Mouse (Mus musculus): ENCODE results near the gene Col4a1. TPM values are rescaled to one million over a fixed set of nuclear protein-coding genes. Genes with fewer than 3 reads are reported as not detected.

The Col4a1 gene
- polyA plus RNA-seq, 1 experiment from 2014 or later: 90.6 TPM

DNA sequence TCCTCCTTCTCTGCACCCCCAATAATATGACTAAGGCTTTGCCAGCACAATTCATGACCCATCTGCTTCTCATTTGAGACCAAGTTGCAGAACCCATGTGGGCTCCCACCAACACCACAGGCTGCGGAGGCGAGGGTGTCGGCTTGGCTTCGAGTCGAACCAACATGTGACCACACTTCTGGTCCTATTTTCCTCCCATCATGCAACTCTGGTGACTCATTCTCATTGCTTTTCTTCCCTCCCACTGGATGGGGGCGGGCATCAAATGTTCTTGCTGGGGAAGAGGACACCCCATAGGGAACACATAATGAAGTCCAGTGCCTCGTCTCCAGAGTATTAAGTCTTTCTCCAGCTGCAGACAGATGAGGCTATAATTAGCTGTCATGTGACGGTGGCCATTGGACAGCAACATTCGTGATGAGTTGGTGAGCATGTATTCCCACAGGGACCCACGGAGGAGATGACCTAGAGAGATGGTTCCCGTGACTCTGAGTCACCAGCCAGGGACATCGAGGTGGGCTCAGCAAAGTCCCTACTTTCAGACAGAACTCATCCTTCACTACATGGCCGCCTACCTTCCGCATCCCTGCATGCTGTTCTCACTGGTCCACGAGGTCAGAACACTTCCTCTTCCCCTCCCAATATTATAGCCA lies 39.0 kb downstream of the Col4a1 start:
- WGBS: 85% methylated on average over 15 of the region's 15 CpGs
- Histone ChIP-seq H3K9me3 (no peaks in the 10 kb centered on the region), H3K4me1 (no peaks in the 10 kb centered on the region), H3K4me3 (no peak overlapping the region), H3K4me2 (no peak overlapping the region), H3K27me3 (replicated peaks) (no peaks in the 10 kb centered on the region), H3K27ac (no peak overlapping the region), H3K36me3 (replicated peaks) (no peaks in the 10 kb centered on the region), H3K9ac (no peak overlapping the region)
- ATAC-seq (replicated peaks): no peak

DNA sequence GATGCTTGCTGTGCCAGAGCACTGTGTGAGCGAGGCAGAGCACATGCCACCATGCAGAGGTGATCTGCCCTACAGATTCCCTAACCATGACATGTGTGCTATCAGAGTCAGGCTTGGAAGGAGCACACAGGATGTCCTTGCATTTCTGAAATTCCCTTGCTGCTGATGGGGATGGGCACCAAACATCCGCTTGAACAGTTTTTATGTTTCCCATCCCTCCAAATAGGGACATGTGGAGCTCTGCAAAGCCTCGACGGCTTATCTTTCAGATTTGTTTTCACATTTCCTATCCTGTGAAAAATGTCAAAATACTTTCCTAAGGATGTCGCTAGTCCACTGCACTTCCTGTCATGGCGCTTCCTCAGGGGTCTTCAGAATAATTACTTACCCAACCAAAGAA lies 40.4 kb downstream of the Col4a1 start:
- ATAC-seq (replicated peaks): no peak
- H3K4me3 ChIP-seq: no peak overlapping the region
- no peak overlapping the region for H3K4me2 ChIP-seq
- H3K36me3 ChIP-seq (replicated peaks): no peaks in the 10 kb centered on the region
- H3K9me3 ChIP-seq: no peaks in the 10 kb centered on the region
- 93% methylated on average over 6 of the region's 6 CpGs for WGBS
- no peak overlapping the region for H3K9ac ChIP-seq
- no peaks in the 10 kb centered on the region for H3K4me1 ChIP-seq
- H3K27me3 ChIP-seq (replicated peaks): no peaks in the 10 kb centered on the region
- no peak overlapping the region for H3K27ac ChIP-seq

DNA sequence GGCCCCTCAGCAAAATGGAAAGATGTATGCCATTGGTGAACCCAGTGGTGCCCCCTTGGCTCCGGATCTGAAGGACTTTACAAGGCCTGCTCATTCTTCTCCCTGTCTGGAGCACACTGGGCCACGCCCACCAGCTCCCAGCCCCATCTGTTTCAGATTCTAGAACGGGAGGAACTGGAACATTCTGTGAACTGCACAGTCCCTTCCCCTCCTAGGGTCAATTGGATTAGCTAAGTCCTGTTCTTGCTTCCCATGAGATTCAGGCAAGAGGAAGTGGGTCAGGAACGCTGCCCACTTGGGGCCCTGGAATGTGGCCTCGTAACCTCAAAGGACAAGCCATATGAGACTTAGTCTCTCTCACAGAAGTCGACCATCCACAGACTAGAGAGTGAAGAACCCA lies 41.8 kb downstream of the Col4a1 start:
- Histone ChIP-seq H3K4me2 (no peak overlapping the region), H3K9ac (no peak overlapping the region), H3K27me3 (replicated peaks) (no peaks in the 10 kb centered on the region), H3K9me3 (no peaks in the 10 kb centered on the region), H3K36me3 (replicated peaks) (no peaks in the 10 kb centered on the region), H3K4me3 (no peak overlapping the region), H3K4me1 (no peaks in the 10 kb centered on the region), H3K27ac (no peak overlapping the region)
- no peak for ATAC-seq (replicated peaks)
- 77% methylated on average over 6 of the region's 6 CpGs for WGBS

DNA sequence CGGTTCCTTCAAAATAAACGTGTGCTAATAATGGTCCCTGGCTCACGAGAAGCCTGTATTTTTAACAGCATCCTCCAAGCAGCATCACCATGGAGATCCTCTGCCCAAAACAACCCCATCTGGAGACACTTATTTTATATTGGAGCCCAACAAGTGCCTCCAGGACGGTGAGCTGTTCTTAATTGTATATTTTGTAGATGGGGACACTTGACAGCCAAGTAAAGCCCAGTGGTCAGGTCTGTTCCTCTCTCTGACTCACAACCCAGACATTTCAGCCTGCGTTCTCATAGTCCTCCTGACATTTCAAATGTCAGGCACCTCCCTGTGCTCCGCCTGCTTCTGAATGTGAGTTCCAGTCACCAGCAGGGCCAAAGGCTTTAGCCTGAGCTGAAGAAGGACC lies 43.9 kb downstream of the Col4a1 start:
- no peak overlapping the region for H3K4me2 ChIP-seq
- no peaks in the 10 kb centered on the region for H3K9me3 ChIP-seq
- H3K4me3 ChIP-seq: no peak overlapping the region
- no peak overlapping the region for H3K27ac ChIP-seq
- H3K27me3 ChIP-seq (replicated peaks): no peaks in the 10 kb centered on the region
- no peaks in the 10 kb centered on the region for H3K36me3 ChIP-seq (replicated peaks)
- no peak overlapping the region for H3K9ac ChIP-seq
- 86% methylated on average over 6 of the region's 6 CpGs for WGBS
- H3K4me1 ChIP-seq: no peaks in the 10 kb centered on the region
- ATAC-seq (replicated peaks): no peak

DNA sequence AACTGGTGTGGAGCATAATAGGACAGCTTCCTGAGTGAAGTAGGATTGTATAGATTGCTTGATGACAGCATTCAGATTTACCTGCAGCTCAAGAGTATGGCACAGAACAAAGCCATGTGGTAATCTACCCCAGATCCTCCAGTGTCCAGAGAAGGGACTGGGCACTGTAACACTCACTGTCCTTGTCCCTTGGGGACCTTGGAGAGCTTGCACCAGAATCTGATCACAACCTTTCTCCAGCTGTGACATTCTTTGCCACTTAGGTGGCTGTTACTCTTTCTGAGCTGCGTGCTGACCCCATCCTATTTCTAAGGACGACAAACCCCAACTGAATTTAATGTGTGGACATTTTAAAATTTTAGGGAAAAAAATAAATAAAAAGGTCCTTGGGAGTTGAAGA lies 46.2 kb downstream of the Col4a1 start:
- H3K36me3 ChIP-seq (replicated peaks): no peaks in the 10 kb centered on the region
- H3K4me3 ChIP-seq: no peak overlapping the region
- H3K9ac ChIP-seq: no peak overlapping the region
- H3K27ac ChIP-seq: no peak overlapping the region
- ATAC-seq (replicated peaks): no peak
- no peak overlapping the region for H3K4me2 ChIP-seq
- H3K9me3 ChIP-seq: no peaks in the 10 kb centered on the region
- no peaks in the 10 kb centered on the region for H3K27me3 ChIP-seq (replicated peaks)
- WGBS: 90% methylated on average over 2 of the region's 2 CpGs
- no peaks in the 10 kb centered on the region for H3K4me1 ChIP-seq

DNA sequence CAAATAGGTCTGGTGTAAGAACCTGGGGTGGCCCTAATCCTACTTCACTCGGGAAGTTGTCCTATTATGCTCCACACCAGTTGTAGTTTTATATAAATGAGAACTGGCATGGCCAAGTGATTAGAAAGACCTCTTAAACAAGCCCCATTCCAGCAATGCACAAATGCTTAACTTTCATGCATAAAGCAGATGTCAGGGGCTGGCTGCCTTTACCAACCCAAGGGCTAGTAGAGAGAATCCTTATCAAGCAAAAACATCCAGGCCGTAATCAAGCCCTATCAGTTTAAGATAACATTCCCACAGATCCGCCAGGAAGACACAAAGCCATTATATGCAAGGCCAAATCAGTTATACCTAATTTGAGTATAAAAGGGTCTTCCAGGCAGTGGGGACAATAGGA lies 46.7 kb downstream of the Col4a1 start:
- WGBS: 69% methylated on average over 3 of the region's 3 CpGs
- Histone ChIP-seq H3K36me3 (replicated peaks) (no peaks in the 10 kb centered on the region), H3K4me1 (no peaks in the 10 kb centered on the region), H3K27ac (no peak overlapping the region), H3K9me3 (no peaks in the 10 kb centered on the region), H3K4me2 (no peak overlapping the region), H3K4me3 (no peak overlapping the region), H3K9ac (no peak overlapping the region), H3K27me3 (replicated peaks) (no peaks in the 10 kb centered on the region)
- ATAC-seq (replicated peaks): no peak

DNA sequence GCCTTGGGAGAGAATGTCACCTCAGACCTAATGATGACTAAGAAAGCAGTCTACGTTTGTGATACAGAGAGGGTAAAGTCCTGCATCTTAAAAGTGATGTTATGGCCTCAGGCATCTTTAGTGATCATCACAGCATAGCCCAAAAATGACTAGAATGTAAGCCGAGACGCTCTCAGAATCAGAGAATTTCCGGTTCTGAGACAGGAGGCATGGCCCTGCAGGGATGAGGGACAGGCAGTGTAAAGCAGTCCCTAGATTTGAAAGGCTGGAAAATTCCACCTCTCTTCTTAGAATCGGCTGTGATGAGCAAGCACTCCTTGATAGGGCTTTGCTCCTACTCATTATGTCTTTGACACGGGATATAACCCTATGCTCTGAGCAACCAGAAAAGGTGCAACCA lies 48.8 kb downstream of the Col4a1 start:
- H3K27ac ChIP-seq: no peak overlapping the region
- H3K4me3 ChIP-seq: no peak overlapping the region
- no peaks in the 10 kb centered on the region for H3K27me3 ChIP-seq (replicated peaks)
- no peak for ATAC-seq (replicated peaks)
- H3K9me3 ChIP-seq: no peaks in the 10 kb centered on the region
- H3K36me3 ChIP-seq (replicated peaks): no peaks in the 10 kb centered on the region
- no peak overlapping the region for H3K4me2 ChIP-seq
- 78% methylated on average over 6 of the region's 6 CpGs for WGBS
- H3K9ac ChIP-seq: no peak overlapping the region
- no peaks in the 10 kb centered on the region for H3K4me1 ChIP-seq

GRCm38 (mm10) chr8:11262031-11262735 lies 50.4 kb downstream of the Col4a1 start:
- WGBS: 86% methylated on average over 15 of the region's 15 CpGs
- H3K36me3 ChIP-seq (replicated peaks): no peaks in the 10 kb centered on the region
- no peak overlapping the region for H3K4me3 ChIP-seq
- no peak for ATAC-seq (replicated peaks)
- no peaks in the 10 kb centered on the region for H3K9me3 ChIP-seq
- H3K4me1 ChIP-seq: no peaks in the 10 kb centered on the region
- no peak overlapping the region for H3K4me2 ChIP-seq
- H3K9ac ChIP-seq: no peak overlapping the region
- H3K27ac ChIP-seq: no peak overlapping the region
- H3K27me3 ChIP-seq (replicated peaks): no peaks in the 10 kb centered on the region

DNA sequence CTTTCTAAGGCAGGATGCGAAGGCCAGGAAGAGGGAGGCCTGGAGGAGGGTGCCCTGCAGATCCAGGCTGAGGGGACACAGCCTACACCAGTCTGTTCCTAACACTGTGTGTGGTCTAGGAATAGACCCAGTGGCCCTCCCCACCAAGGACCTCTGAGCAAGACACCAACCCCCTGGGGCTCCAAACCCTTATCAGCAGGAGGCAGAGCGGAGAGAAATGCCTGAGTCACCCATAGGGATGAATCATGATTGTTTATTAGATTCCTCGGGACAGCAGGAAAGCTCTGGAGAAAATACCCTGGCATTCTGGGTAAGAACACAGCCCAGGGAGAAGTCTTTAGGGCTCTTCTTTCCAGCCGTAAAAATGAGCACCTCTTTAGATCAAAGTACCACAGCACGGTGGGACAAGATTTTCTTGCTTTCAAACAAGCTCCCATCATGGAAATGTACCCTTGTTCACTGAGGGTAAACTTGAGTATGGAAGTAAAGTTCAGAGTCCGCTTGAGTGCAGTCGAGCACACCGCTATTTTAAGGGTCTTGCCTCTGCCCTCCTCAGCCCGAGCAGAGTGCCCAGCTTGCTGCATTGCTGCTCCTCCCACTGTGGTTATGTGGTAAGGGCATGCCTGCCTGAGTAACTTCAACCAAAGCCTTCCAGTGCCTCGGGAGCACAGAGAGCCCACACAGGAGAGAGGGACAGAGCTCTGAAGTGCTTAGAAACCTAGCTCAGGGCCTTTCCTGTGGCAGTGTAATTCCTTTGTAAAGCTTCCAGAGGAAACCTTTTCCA lies 52.6 kb downstream of the Col4a1 start:
- ATAC-seq (replicated peaks): no peak
- Histone ChIP-seq H3K9me3 (no peaks in the 10 kb centered on the region), H3K27me3 (replicated peaks) (no peaks in the 10 kb centered on the region), H3K36me3 (replicated peaks) (no peaks in the 10 kb centered on the region), H3K9ac (no peak overlapping the region), H3K4me3 (no peak overlapping the region), H3K4me2 (no peak overlapping the region), H3K4me1 (no peaks in the 10 kb centered on the region), H3K27ac (no peak overlapping the region)
- WGBS: 45% methylated on average over 10 of the region's 10 CpGs

DNA sequence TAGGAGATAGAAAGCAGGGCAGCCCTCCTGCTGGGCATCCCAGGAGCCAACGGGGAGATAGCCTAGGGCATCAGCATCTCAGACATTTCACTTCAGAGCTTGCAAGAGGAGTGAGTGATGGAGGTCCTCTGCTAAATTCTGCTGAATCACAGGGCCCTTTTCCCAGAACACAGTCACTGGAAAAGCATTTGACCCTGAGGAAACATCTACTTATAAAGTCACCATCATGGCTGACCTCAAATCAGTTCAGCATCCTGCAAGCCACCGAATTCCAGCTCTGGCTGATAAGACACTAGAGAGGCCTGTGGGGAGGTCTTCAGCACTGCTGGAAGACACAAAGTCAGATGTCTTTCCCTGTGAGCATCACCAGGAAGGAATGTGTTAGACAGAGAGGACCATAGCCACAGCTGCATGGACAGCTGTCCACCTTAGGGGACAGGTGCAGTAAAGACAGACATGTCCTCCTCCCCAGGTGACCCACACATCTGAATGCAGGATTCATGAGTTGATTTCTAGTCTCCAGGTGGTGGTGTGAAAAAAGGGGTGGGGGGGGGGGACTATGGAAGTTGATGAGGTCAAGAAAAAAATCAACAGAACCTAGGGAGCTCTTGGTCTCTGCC lies 54.0 kb downstream of the Col4a1 start:
- H3K9ac ChIP-seq: no peak overlapping the region
- no peaks in the 10 kb centered on the region for H3K36me3 ChIP-seq (replicated peaks)
- H3K27me3 ChIP-seq (replicated peaks): no peaks in the 10 kb centered on the region
- no peaks in the 10 kb centered on the region for H3K4me1 ChIP-seq
- no peak for ATAC-seq (replicated peaks)
- no peaks in the 10 kb centered on the region for H3K9me3 ChIP-seq
- WGBS: 76% methylated on average over 2 of the region's 2 CpGs
- no peak overlapping the region for H3K27ac ChIP-seq
- H3K4me2 ChIP-seq: no peak overlapping the region
- no peak overlapping the region for H3K4me3 ChIP-seq

- Histone ChIP-seq H3K4me1 (no peaks in the 10 kb centered on the region), H3K36me3 (replicated peaks) (no peaks in the 10 kb centered on the region), H3K9ac (no peak overlapping the region), H3K27me3 (replicated peaks) (no peaks in the 10 kb centered on the region), H3K9me3 (no peaks in the 10 kb centered on the region), H3K4me2 (no peak overlapping the region), H3K27ac (no peak overlapping the region), H3K4me3 (no peak overlapping the region)
- ATAC-seq (replicated peaks): no peak
- 87% methylated on average over 13 of the region's 13 CpGs for WGBS
These were observed 55.3 kb downstream of the Col4a1 start for GRCm38 (mm10) chr8:11257079-11258017.

Data from midbrain, embryonic 15.5 days (tissue).